Mouse (Mus musculus): ENCODE results near the gene Gpd1l. TPM values are rescaled to one million over a fixed set of nuclear protein-coding genes. Genes with fewer than 3 reads are reported as not detected.
A peak's percentile ranks its signal among the peaks of the same experiment; 100 is the strongest.
"Not testable (repeated sequence)": the region's sequence is repeated elsewhere in the genome, so short reads cannot be mapped to it uniquely, and the experiment has no call there.

Gene Gpd1l
- polyA plus RNA-seq (2015; fragmentation: Nextera tagmentation; extraction: Ambion mirVana) = 29.9 and 30.9 TPM in 2 replicates

GRCm38 (mm10) chr9:114933723-114934171 lies at the start of gene Gpd1l:
TSS of gene Gpd1l (minus strand) at chr9:114933987.
- H3K36me3 ChIP-seq = no peaks in the 10 kb centered on the region
- peak within 1 kb of the TSS; percentile 47 for H3K27ac ChIP-seq (replicated peaks)
- peak; percentile 98 for ATAC-seq (replicated peaks)
- peak within 1 kb of the TSS; percentile 63 for H3K9ac ChIP-seq (replicated peaks)
- 0% methylated on average over 30 of the region's 30 CpGs for WGBS
- H3K4me3 ChIP-seq = peak within 1 kb of the TSS; percentile 78
- no peaks in the 10 kb centered on the region for H3K9me3 ChIP-seq
- H3K4me1 ChIP-seq = peaks cover 21% of the 10 kb centered on the region
- H3K4me2 ChIP-seq (replicated peaks) = peak within 1 kb of the TSS; percentile 89
- no peaks in the 10 kb centered on the region for H3K27me3 ChIP-seq

GRCm38 (mm10) chr9:114982689-114983360 lies 49.0 kb upstream of the Gpd1l start, which contains the start of gene Rps27rt:
TSS of gene Rps27rt (minus strand) at chr9:114982739.
- no peak within 1 kb of the TSS for H3K4me3 ChIP-seq
- ATAC-seq (replicated peaks) = no peak
- no peaks in the 10 kb centered on the region for H3K36me3 ChIP-seq
- H3K27ac ChIP-seq (replicated peaks) = no peak within 1 kb of the TSS
- H3K4me2 ChIP-seq (replicated peaks) = no peak within 1 kb of the TSS
- peaks cover 11% of the 10 kb centered on the region for H3K4me1 ChIP-seq
- H3K9me3 ChIP-seq = no peaks in the 10 kb centered on the region
- 85% methylated on average over 16 of the region's 16 CpGs for WGBS
- no peak within 1 kb of the TSS for H3K9ac ChIP-seq (replicated peaks)
- H3K27me3 ChIP-seq = no peaks in the 10 kb centered on the region

- Histone ChIP-seq H3K4me3 (no peak overlapping the region), H3K36me3 (no peaks in the 10 kb centered on the region), H3K4me2 (replicated peaks) (no peak overlapping the region), H3K27ac (replicated peaks) (no peak overlapping the region), H3K9ac (replicated peaks) (no peak overlapping the region), H3K4me1 (peaks cover 16% of the 10 kb centered on the region), H3K27me3 (no peaks in the 10 kb centered on the region), H3K9me3 (no peaks in the 10 kb centered on the region)
- no peak for ATAC-seq (replicated peaks)
- WGBS = 86% methylated on average over 6 of the region's 6 CpGs
Measured at GRCm38 (mm10) chr9:114979969-114980368, 46.2 kb upstream of the Gpd1l start.

- peak within 1 kb of the TSS; percentile 71 for H3K4me3 ChIP-seq
- H3K9ac ChIP-seq (replicated peaks) = peak within 1 kb of the TSS; percentile 78
- H3K27me3 ChIP-seq = no peaks in the 10 kb centered on the region
- peak; percentile 86 for ATAC-seq (replicated peaks)
- H3K4me1 ChIP-seq = peaks cover 16% of the 10 kb centered on the region
- peak within 1 kb of the TSS; percentile 78 for H3K4me2 ChIP-seq (replicated peaks)
- no peaks in the 10 kb centered on the region for H3K36me3 ChIP-seq
- no peaks in the 10 kb centered on the region for H3K9me3 ChIP-seq
- peak within 1 kb of the TSS; percentile 70 for H3K27ac ChIP-seq (replicated peaks)
- WGBS = 0% methylated on average over 41 of the region's 86 CpGs
Measured at GRCm38 (mm10) chr9:114978281-114979111, 44.7 kb upstream of the Gpd1l start, which contains the start of gene Osbpl10. TSS of gene Osbpl10 (plus strand) at chr9:114978569.

- H3K36me3 ChIP-seq = no peaks in the 10 kb centered on the region
- ATAC-seq (replicated peaks) = peak; percentile 63
Measured at GRCm38 (mm10) chr9:114977461-114978280, 43.9 kb upstream of the Gpd1l start.

GRCm38 (mm10) chr9:114966286-114966685 lies 32.5 kb upstream of the Gpd1l start:
- H3K36me3 ChIP-seq; ATAC-seq (replicated peaks); H3K27ac ChIP-seq (replicated peaks); H3K4me3 ChIP-seq; H3K27me3 ChIP-seq; H3K9me3 ChIP-seq; H3K4me2 ChIP-seq (replicated peaks); H3K4me1 ChIP-seq; H3K9ac ChIP-seq (replicated peaks): not testable (repeated sequence)
- WGBS = 73% methylated on average over 7 of the region's 7 CpGs

More at GRCm38 (mm10) chr9:114977461-114978280, 43.9 kb upstream of the Gpd1l start:
- peak overlapping the region; percentile 78 for H3K4me2 ChIP-seq (replicated peaks)
- H3K4me3 ChIP-seq = peak overlapping the region; percentile 71
- peak overlapping the region; percentile 78 for H3K9ac ChIP-seq (replicated peaks)
- H3K27ac ChIP-seq (replicated peaks) = peak overlapping the region; percentile 70
- H3K9me3 ChIP-seq = no peaks in the 10 kb centered on the region
- 7% methylated on average over 31 of the region's 31 CpGs for WGBS
- H3K27me3 ChIP-seq = no peaks in the 10 kb centered on the region
- H3K4me1 ChIP-seq = peaks cover 16% of the 10 kb centered on the region

- H3K27ac ChIP-seq (replicated peaks) = no peak overlapping the region
- no peak overlapping the region for H3K4me2 ChIP-seq (replicated peaks)
- no peaks in the 10 kb centered on the region for H3K9me3 ChIP-seq
- H3K4me1 ChIP-seq = no peaks in the 10 kb centered on the region
- no peaks in the 10 kb centered on the region for H3K27me3 ChIP-seq
- WGBS = 74% methylated on average over 3 of the region's 3 CpGs
- ATAC-seq (replicated peaks) = no peak
- H3K4me3 ChIP-seq = no peak overlapping the region
- no peaks in the 10 kb centered on the region for H3K36me3 ChIP-seq
- no peak overlapping the region for H3K9ac ChIP-seq (replicated peaks)
Measured at GRCm38 (mm10) chr9:114964093-114964492, 30.3 kb upstream of the Gpd1l start.

GRCm38 (mm10) chr9:114960844-114961243 lies 27.1 kb upstream of the Gpd1l start:
- Histone ChIP-seq H3K9ac (replicated peaks) (no peak overlapping the region), H3K36me3 (no peaks in the 10 kb centered on the region), H3K9me3 (no peaks in the 10 kb centered on the region), H3K4me2 (replicated peaks) (no peak overlapping the region), H3K27ac (replicated peaks) (no peak overlapping the region), H3K4me3 (no peak overlapping the region), H3K4me1 (no peaks in the 10 kb centered on the region), H3K27me3 (no peaks in the 10 kb centered on the region)
- 88% methylated on average over 6 of the region's 6 CpGs for WGBS
- no peak for ATAC-seq (replicated peaks)

GRCm38 (mm10) chr9:114960043-114960789 lies 26.4 kb upstream of the Gpd1l start:
- no peaks in the 10 kb centered on the region for H3K4me1 ChIP-seq
- H3K4me3 ChIP-seq = no peak overlapping the region
- no peak overlapping the region for H3K4me2 ChIP-seq (replicated peaks)
- H3K9me3 ChIP-seq = no peaks in the 10 kb centered on the region
- H3K27ac ChIP-seq (replicated peaks) = no peak overlapping the region
- H3K27me3 ChIP-seq = no peaks in the 10 kb centered on the region
- no peak for ATAC-seq (replicated peaks)
- H3K9ac ChIP-seq (replicated peaks) = no peak overlapping the region
- H3K36me3 ChIP-seq = no peaks in the 10 kb centered on the region
- WGBS = 90% methylated on average over 4 of the region's 4 CpGs

GRCm38 (mm10) chr9:114956945-114957344 lies 23.2 kb upstream of the Gpd1l start:
- WGBS = 40% methylated on average over 5 of the region's 5 CpGs
- ATAC-seq (replicated peaks) = 0 out of 2 replicates have a peak, but pooled peaks have one; percentile 57

GRCm38 (mm10) chr9:114955340-114955739 lies 21.6 kb upstream of the Gpd1l start:
- Histone ChIP-seq H3K4me1 (no peaks in the 10 kb centered on the region), H3K27ac (replicated peaks) (no peak overlapping the region), H3K9ac (replicated peaks) (no peak overlapping the region), H3K27me3 (no peaks in the 10 kb centered on the region), H3K4me2 (replicated peaks) (no peak overlapping the region), H3K4me3 (no peak overlapping the region), H3K36me3 (no peaks in the 10 kb centered on the region), H3K9me3 (no peaks in the 10 kb centered on the region)
- no peak for ATAC-seq (replicated peaks)
- 91% methylated on average over 11 of the region's 11 CpGs for WGBS

More at GRCm38 (mm10) chr9:114956945-114957344, 23.2 kb upstream of the Gpd1l start:
- H3K4me1 ChIP-seq = no peaks in the 10 kb centered on the region
- no peak overlapping the region for H3K4me3 ChIP-seq
- no peak overlapping the region for H3K9ac ChIP-seq (replicated peaks)
- no peaks in the 10 kb centered on the region for H3K27me3 ChIP-seq
- no peaks in the 10 kb centered on the region for H3K9me3 ChIP-seq
- H3K27ac ChIP-seq (replicated peaks) = no peak overlapping the region
- no peak overlapping the region for H3K4me2 ChIP-seq (replicated peaks)
- H3K36me3 ChIP-seq = no peaks in the 10 kb centered on the region
